Mouse (Mus musculus): ENCODE measurements around the gene Gm2022.
"Not testable (repeated sequence)": the region's sequence is repeated elsewhere in the genome, so short reads cannot be mapped to it uniquely, and the experiment has no call there.

Gm2022 gene

GRCm38 (mm10) chr12:87895070-87895469 is at the start of gene Gm2022:
Gm2022 (plus strand) TSS chr12:87895370.
- not testable (repeated sequence) for DNase-seq

DNA sequence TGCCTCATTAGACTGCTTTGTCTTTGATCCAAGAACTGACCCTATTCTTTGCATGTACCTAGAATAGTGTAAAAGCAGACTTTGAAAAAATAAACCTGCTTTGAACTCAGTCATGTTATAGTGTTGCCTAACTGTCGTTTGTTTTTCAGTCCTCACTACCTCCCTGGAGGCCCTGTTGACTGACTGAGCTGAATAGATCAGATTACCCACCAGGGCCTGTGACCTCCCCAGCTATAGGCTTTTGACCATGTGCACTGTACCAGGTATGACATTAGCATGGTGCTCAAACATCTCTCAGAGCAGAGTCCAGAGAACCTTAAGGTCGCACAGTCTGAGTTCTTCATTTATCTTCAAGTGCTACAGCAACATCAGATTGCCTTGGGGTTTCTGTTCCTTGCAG is 44.5 kb upstream of the Gm2022 start:
- not testable (repeated sequence) for DNase-seq

DNA sequence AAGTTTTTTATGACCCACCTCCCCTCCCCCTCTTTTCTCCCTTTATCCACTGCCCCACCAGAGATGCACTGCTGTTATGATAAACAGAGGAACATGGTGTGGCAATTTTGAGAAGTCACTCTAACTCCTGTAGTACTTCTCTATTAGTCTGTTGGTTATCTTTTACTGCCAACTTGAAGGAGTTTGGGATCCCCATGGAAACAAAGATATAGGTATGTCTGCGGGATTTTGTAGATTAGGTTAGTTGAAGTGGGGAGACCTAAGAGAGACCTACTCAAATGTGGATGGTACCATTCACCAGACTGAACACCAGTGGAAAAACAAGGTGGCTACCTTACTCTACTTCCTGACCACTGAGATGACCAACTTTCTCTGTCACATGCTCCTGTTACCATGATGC is 39.1 kb upstream of the Gm2022 start:
- not testable (repeated sequence) for DNase-seq

DNA sequence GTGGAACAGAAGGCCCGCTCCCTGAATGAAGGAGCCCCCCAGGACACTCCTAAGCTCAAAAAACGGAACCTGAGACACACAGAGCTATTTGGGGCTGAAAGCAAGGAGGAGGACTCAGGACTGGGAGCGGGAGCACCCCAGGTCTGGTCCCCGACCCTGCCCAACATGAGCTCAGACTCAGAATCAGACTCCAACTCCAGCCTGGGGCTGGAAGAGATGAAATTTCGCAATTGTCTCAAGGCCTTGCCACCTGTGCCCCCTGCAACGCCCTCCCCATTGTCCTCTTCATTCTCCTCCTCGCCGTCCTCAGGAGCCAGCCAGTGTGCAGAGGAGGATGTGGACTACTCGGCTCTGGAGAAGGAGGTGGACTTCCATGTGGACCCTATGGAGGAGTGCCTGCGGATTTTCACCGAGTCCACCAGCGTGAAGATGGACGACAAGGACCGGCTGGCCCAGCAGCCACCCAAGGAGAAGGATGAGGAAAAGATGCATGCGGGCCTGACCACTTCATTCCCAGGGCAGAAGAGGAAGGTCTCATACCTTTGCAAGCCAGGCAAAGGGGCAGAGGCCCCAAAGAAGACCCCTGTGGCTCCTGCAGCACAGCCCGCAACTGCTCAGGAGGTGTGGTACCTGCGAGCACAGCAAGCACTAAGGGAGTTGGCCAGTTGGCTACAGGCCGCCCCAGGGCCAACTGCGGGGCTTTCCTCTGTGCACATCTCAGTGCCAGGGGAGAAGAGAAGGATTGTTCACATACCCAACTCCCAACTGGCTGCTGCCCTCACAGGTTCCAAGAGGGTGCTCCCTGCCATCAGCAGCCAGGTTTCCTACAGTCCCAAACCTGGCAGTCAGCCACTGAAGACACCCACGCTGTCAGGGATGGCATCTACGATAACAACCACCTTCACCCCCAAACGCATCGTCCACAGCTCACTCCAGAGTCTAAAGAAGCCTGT is 33.2 kb upstream of the Gm2022 start:
- not testable (repeated sequence) for DNase-seq

GRCm38 (mm10) chr12:87863638-87864037 is 31.5 kb upstream of the Gm2022 start:
- not testable (repeated sequence) for DNase-seq

DNA sequence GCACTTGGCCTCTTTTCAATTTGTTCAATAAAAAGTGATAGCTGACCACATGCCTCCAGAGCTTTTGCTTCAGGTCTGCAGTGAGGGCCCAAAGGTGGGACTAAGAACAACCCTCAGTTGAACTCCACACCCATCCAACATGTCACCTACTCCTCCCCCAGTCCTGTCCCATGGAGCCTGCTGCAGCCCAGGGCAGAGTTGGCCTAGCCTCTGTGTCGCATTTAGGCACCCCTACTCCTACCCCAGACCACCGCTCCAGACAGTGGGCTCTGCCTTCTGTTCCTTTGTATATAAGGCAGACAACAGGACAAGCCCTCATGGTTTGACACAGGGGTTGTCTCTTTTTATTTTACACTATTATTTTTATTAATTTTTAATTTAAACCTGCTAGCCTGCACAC is 31.1 kb upstream of the Gm2022 start:
- DNase-seq = not testable (repeated sequence)

DNA sequence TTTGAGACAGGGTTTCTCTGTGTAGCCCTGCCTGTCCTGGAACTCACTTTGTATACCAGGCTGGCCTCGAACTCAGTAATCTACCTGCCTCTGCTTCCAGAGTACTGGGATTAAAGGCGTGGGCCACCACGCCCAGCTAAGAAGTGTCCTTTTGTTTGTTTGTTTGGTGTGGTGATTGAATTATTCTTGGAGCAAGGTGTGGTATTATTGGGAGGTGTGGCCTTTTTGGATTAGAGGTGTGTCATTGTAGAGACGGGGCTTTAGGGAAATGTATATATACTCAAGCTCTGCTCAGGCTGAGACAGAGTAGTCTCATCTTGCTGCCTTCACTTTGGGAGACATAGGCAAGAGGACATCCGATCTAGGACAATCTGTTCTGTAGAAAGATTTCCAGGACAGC is 21.4 kb upstream of the Gm2022 start, which contains the start of gene Gm2016:
Gm2016 (plus strand) TSS at position 301 of the 400 bp plus-strand sequence.
- not testable (repeated sequence) for DNase-seq

DNA sequence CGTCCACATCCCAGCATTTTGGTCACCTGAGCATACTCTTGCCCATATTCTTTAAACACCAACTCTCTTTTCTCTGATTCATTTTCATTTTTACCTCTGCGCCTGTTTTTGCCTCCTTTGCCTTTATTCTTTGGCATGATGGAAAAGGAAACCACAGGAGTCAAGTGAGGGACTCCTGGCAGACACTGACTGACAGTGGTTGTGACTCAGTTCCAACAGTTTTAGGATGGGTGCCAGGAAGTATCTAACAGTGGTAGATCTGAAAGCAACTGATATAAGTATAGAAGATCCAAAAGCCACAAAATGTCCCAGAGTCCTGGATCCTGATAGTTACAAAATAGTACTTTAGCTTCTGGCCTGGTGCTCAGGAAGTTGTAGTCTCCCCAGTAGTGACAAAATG is 24.6 kb downstream of the Gm2022 start, which contains the start of gene Gm2035:
Gm2035 (minus strand) TSS at position 137 of the 400 bp plus-strand sequence.
- DNase-seq = not testable (repeated sequence)

All from cerebellum, adult 11 months (tissue).